Mouse (Mus musculus) testis, adult 2 months (tissue): ENCODE data around the gene Rgs7. TPM values are rescaled to one million over a fixed set of nuclear protein-coding genes. Genes with fewer than 3 reads are reported as not detected.
A peak's percentile ranks its signal among the peaks of the same experiment; 100 is the strongest.

Source experiments
- H3K27ac ChIP-seq: fragments of 200-500 bp; 2 replicates; pipeline ENCODE4 v1.5.1; 2012; ENCODE audit warnings: low read depth, low read length; ENCODE audit not compliant: control insufficient read depth, insufficient read depth
- H3K27me3 ChIP-seq: fragments of 200-500 bp; 2 replicates; pipeline ENCODE4 v1.6.1; 2012; ENCODE audit warnings: mild to moderate bottlenecking, low read length, moderate library complexity; ENCODE audit not compliant: control insufficient read depth, insufficient read depth
- H3K36me3 ChIP-seq: fragments of 200-500 bp; 2 replicates; pipeline ENCODE4 v1.6.1; 2012; ENCODE audit warnings: mild to moderate bottlenecking, low read length; ENCODE audit not compliant: control insufficient read depth, insufficient read depth
- H3K4me1 ChIP-seq: fragments of 200-500 bp; 2 replicates; pipeline ENCODE4 v1.6.1; 2012; ENCODE audit warnings: low read length; ENCODE audit not compliant: control insufficient read depth, insufficient read depth
- H3K4me3 ChIP-seq: fragments of 200-500 bp; 2 replicates; pipeline ENCODE4 v1.5.1; 2012; ENCODE audit warnings: low read depth, mild to moderate bottlenecking, low read length, moderate library complexity, mixed read lengths; ENCODE audit not compliant: control insufficient read depth
- CTCF ChIP-seq: fragments of 200-500 bp; IDR thresholded peaks from 2 replicates; pipeline ENCODE4 v1.5.1; 2012; ENCODE audit warnings: low read depth, mild to moderate bottlenecking, inconsistent platforms, low read length, moderate library complexity; ENCODE audit not compliant: control insufficient read depth, insufficient read depth, insufficient replicate concordance
- POLR2A ChIP-seq: fragments of 200-500 bp; IDR thresholded peaks from 2 replicates; pipeline ENCODE4 v1.6.1; 2012; ENCODE audit warnings: low read depth, mild to moderate bottlenecking, inconsistent platforms, low read length, moderate library complexity; ENCODE audit not compliant: control insufficient read depth
- polyA plus RNA-seq: library from polyadenylated mRNA; depleted of rRNA; stranded (reverse); fragments of >200 nt; gene quantifications from 2 replicates; pipeline ENCODE4 v1.2.3, GENCODE M21; 2012; rRNA removed

Gene Rgs7
- 0.06 and 0.15 TPM in 2 replicates for polyA plus RNA-seq

DNA sequence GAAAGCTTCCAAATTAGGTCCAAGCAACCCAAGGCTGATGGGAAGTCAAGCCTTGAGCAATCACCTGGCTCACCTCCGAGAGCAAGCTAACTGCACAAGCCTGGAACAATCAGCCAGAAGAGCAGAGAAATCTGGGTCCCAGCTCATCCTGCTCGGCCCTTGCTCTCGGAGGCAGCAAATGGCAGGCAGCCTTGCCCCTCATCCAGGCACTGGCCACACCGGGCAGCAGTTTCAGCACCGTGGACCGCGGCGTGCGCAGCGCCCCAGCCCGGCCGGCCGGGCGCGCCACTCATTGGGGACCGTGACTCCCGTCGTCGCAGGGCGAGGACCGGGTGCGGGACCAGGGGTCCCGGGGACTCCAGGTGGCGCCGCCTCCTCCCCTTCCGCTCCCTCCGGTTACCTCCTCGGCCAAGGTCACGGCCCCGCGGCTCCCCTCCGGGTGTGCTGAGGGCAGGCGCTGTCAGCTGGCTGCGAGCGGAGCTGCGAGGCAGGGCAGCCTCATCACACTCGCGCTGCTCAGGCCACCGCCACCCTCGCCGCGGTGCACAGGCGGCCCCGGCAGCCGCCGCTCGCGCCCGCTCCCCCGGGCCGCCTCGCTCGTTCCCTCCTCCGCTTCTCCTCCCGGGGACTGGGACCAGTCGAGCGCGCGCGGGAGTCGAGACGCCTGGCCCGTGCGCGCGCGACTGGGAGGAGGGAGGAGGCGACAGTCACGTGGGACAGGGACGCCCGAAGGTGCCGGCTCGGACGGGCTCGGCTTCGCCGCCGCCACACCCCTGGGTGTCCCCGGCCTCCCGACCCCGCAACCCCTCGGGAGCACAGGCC, at the start of gene Rgs7:
TSS of gene Rgs7 (minus strand) at position 640 of the 822 bp plus-strand sequence.
- Histone ChIP-seq H3K4me3 (peak within 1 kb of the TSS; percentile 35), H3K27me3 (no peaks in the 10 kb centered on the region), H3K4me1 (peaks cover 10% of the 10 kb centered on the region), H3K36me3 (no peaks in the 10 kb centered on the region), H3K27ac (no peak within 1 kb of the TSS)
- TF ChIP-seq POLR2A: no peak
- no peak for TF ChIP-seq CTCF

DNA sequence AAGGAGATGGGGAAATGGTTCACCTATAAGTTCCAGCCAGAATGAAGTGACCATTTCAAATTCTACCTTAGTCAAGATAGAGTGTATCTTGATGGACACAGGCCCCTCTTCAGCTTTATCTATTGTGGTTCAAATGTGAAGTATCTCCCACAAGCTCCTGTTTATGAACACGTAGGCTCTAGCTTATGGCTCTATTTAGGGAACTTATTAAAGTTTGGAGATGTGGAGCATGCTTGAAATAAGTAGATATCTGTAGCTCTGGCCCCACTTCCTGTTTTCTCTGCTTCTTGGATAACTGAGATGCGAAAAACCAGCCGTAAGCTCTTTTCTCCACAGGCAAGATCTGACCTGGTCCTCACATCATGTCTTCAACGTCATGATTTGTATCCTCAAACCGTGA, 48.4 kb upstream of the Rgs7 start:
- Histone ChIP-seq H3K27ac (no peak overlapping the region), H3K4me3 (no peak overlapping the region), H3K36me3 (no peaks in the 10 kb centered on the region), H3K27me3 (no peaks in the 10 kb centered on the region), H3K4me1 (no peaks in the 10 kb centered on the region)
- no peak for TF ChIP-seq CTCF
- no peak for TF ChIP-seq POLR2A

DNA sequence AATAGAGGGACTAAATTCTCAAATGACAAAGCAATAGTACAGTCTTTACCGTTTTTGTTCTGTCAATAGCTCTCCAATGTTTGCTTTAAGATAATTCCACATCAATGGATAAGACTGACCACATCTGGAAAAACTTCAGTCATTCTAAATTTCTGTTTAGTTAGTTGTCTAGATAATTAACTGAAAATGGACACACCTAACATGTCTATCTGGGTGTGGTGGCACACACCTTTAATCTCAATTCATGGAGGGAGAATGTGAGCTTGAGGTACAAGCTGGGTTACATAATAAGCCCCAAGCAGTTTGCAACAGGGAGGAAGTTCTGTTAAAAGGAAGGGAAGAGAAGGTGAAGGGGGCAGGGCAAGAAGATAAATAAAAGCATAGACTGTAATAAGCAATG, 45.0 kb upstream of the Rgs7 start:
- H3K27me3 ChIP-seq: no peaks in the 10 kb centered on the region
- no peak overlapping the region for H3K27ac ChIP-seq
- TF ChIP-seq POLR2A (no peak), CTCF (no peak)
- H3K4me1 ChIP-seq: no peaks in the 10 kb centered on the region
- no peaks in the 10 kb centered on the region for H3K36me3 ChIP-seq
- no peak overlapping the region for H3K4me3 ChIP-seq

DNA sequence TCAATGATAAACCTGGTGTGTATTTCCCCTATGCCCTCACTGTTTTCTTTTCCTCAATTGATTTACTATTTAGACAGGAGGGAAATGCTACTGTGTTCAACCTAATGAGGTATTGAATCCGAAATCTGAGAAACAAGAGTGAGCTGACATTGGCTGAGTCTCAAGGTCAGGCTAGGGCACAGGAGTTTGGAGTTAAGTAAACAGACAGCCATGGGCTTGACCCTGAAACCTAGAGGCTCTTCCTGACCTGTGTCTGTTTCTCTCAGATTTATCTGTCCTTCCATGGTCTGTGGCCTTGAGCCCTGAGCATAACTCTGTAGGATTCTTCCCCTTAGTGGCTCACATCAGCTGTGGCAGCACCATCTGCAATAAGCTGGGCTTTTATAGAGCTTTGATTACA, 37.6 kb upstream of the Rgs7 start:
- no peak for TF ChIP-seq POLR2A
- no peak for TF ChIP-seq CTCF
- Histone ChIP-seq H3K4me3 (no peak overlapping the region), H3K36me3 (no peaks in the 10 kb centered on the region), H3K4me1 (no peaks in the 10 kb centered on the region), H3K27ac (no peak overlapping the region), H3K27me3 (no peaks in the 10 kb centered on the region)

DNA sequence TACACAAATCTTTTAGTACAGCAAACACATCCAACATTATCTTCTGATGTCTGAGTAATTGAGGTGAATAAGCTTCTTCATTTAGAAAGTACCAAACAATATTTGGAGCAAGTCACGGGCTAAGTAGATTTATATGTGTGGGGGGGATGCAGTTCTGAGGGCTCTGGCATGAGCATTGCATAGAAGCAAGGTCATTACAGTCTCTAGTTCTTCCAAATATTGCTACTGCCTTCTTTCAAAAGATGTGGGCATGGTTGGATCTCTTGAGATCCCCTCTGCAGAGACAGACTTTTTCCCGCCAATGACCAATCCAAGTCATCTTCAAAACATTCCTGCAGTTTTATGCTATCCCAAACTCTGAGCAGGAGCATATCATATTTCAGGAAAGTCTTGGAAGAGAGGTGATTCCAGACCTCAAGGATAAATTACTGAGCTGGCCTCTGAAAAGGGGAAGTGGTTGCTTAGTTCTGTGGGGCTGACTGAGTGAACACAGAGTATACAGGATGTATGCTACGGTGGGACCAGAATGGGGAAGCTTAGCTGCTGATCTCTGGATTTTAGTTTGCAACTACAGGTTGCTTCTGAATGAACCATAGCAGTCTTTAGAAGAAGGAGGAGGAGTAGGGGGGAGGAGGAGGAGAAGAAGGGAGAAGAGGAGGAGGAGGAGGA, 32.5 kb upstream of the Rgs7 start:
- no peaks in the 10 kb centered on the region for H3K27me3 ChIP-seq
- H3K4me3 ChIP-seq: no peak overlapping the region
- TF ChIP-seq POLR2A: no peak
- no peak for TF ChIP-seq CTCF

DNA sequence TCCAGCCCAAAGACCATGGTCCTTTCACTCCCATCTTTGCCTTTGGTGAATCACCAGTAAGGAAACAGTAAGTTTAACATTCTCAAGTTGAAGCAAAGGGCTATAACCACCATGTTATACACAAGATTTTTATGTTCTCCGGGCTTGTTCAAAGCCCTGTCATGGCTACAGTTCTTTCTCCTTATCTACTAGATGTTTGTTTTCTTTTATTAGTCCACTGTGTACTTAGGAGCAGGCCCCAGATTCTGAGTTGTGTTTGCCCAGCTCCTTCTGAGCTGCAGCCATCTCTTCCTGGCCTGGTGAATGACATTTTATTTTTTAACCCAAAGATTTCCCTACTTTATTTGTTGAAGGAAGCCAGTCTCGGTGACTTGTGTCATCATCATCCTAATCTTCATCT, 31.3 kb upstream of the Rgs7 start:
- TF ChIP-seq CTCF: no peak
- no peak for TF ChIP-seq POLR2A
- Histone ChIP-seq H3K4me1 (no peaks in the 10 kb centered on the region), H3K36me3 (no peaks in the 10 kb centered on the region), H3K4me3 (no peak overlapping the region), H3K27me3 (no peaks in the 10 kb centered on the region), H3K27ac (no peak overlapping the region)

More for the DNA sequence above, 32.5 kb upstream of the Rgs7 start:
- Histone ChIP-seq H3K27ac (no peak overlapping the region), H3K4me1 (no peaks in the 10 kb centered on the region), H3K36me3 (no peaks in the 10 kb centered on the region)

DNA sequence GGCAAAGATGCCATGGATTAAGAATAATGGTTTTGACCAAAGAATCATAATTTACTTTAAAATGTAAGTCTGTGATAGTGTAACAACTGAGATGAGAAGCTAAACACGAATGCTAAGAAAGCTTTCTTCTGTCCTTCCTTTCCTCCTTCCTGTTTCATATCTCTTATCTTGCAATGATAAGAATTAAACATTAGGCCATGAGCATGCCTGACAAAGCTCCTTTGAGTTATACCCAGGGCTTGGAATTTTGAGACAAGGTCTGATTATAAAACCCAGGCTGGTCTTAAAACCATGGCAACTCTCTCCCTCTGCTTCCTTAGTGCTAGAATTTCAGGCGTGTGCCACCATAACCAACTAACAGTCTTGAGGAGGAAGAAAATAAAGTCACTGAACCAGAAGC, 22.2 kb upstream of the Rgs7 start:
- Histone ChIP-seq H3K4me1 (no peaks in the 10 kb centered on the region), H3K27ac (no peak overlapping the region), H3K36me3 (no peaks in the 10 kb centered on the region), H3K4me3 (no peak overlapping the region), H3K27me3 (no peaks in the 10 kb centered on the region)
- no peak for TF ChIP-seq CTCF
- no peak for TF ChIP-seq POLR2A
